Mouse (Mus musculus) lung, adult 18-20 months (tissue): ENCODE measurements around the gene Enpp1.

ENCODE experiments used
- DNase-seq, 2 experiments: peaks; one replicate each; pipeline ENCODE4 v3.0.0; 2022; ENCODE audit warnings: mixed read lengths in 2 of 2

Gene Enpp1

GRCm38 (mm10) chr10:24707745-24708144 is 4.2 kb downstream of the Enpp1 start:
- no peak for DNase-seq

DNA sequence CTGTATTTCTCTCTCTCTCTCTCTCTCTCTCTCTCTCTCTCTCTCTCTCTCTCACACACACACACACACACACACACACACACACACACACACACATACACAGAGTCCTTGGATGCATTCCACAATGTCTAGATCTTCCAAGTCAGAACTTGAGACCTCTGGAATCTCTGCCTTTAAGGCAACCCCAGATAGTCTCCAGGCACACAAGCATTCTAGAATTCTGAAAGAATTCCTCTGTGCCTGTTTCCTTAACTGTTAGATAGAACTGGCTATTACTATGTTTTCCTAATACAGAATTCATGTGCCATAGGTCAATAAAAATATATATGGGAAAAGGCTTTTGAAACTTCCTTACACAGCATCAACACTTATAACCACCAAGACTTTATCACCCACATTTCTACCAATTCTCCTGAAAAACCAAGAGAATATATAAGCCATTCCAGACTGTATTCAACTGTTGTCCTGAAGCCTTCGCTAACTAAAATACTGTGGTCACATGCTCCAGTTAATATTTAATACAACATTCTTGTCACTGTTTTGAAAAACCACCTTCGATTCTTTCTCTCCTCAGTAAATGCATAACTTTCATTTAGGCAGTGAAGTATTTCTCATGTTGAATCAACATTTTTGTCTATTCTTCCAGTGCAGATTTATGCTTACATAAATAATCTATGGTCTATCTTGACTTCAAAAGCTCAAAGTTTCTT is 5.4 kb downstream of the Enpp1 start:
- DNase-seq: no peak

GRCm38 (mm10) chr10:24702698-24703097 is 9.3 kb downstream of the Enpp1 start:
- DNase-seq: no peak

DNA sequence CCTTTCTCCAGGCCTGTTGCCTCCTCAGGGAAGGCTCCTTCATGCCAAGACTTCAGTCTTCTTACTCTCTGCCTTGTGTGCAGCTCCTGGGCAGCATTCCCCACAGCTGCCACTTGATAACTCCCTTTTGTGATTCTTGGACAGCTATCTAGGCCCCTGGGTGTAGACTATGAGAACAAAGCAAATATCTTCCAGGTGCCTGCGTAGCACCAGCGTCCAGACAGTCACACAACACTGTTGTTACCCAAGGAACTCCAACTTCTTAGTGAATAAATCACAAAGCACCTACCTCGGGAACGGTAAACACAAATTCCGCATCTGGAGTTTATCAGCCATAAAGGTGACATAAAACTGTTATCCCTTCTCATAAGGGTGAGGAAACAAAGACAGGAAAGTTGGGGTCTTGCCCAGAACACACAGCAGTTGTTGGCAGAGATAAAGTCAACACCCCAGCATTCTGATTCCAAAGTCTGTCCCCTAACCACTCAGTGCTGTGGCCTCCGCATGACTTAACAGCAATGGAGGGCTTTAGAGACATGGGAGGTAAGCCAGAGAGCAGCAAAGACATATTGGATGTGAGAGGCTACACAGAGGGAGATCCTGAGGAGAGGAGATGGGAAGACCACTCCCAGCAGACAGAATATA is 13.7 kb downstream of the Enpp1 start:
- DNase-seq: no peak

DNA sequence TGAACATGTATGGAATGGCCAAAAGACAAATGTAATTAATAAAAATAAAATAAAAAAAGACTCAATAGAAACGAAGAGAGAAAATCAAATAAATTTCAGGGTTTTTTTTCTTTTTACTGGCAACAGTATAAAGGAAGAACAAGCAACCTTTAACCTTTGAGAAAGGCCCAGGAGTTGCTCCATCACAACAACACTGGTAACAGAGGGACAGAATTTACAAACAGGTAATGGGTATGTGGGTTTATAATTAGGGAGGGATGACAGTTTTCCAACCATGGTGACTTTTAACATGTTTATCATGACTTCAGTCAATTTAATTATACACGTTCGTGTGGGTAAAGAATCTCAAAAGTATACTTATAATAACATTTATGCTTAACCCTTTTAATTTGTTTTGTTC is 15.2 kb downstream of the Enpp1 start:
- no peak for DNase-seq

- no peak for DNase-seq
These were observed 16.2 kb downstream of the Enpp1 start for GRCm38 (mm10) chr10:24695786-24696185.

GRCm38 (mm10) chr10:24682518-24683104 is 29.3 kb downstream of the Enpp1 start:
- no peak for DNase-seq

- DNase-seq: no peak
These were observed 34.3 kb downstream of the Enpp1 start for GRCm38 (mm10) chr10:24677681-24678080.

DNA sequence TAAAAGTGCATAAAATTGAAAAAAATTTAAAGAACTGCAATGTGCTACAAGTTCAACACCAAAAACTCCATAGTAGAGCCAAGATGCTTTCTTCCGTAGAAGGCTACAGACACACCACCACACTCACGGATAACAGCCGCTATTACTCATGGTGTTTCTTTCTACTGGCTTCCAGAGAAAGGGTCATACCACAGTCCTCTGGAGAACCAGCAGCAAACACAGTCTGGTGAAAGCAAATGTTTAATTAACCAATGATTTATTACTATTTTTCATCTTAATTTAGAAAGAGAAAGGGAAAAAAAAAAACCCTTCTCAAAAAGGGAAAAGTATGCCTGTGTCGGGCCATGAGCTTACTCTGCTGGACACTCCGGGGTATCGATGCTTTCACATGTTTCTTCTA is 37.7 kb downstream of the Enpp1 start:
- no peak for DNase-seq

GRCm38 (mm10) chr10:24672948-24673347 is 39.0 kb downstream of the Enpp1 start:
- no peak for DNase-seq

GRCm38 (mm10) chr10:24670548-24670947 is 41.4 kb downstream of the Enpp1 start:
- DNase-seq: no peak

GRCm38 (mm10) chr10:24650990-24651569 is 60.9 kb downstream of the Enpp1 start:
- DNase-seq: no peak

DNA sequence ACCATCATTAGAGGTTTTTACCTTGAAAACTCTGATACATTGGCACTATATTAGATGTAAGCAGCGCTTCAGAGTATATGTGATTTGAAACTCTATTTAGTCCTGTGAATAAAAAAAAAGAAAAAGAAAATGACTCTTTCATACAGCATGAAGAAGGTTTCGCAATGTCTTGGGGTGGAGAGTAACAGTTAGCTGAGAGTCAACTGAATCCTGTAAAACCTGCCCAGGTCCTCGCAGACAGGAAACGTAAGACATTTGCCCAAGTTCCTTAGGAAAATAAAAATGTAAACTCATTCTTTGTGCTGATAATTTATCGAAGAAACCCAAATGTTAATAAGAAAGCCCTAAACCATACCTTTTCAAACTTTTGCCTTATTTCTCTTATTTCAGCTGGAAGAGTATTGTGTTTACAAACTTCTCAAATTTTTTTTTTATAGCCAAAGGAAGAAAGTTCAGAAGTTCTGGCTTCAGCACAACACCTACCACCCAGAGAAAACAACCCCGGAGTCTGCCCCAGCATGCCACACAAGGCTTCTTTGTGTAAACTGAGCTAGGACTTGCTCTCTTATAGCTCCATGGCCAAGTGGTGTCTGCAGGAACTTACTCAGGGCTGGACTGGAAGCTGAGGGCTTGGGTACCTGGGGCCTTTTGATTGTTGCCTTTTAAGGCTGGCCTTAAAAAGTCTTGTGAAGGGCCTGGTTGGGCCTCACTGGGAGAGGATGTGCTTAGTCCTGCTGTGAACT is 63.8 kb downstream of the Enpp1 start:
- no peak for DNase-seq

DNA sequence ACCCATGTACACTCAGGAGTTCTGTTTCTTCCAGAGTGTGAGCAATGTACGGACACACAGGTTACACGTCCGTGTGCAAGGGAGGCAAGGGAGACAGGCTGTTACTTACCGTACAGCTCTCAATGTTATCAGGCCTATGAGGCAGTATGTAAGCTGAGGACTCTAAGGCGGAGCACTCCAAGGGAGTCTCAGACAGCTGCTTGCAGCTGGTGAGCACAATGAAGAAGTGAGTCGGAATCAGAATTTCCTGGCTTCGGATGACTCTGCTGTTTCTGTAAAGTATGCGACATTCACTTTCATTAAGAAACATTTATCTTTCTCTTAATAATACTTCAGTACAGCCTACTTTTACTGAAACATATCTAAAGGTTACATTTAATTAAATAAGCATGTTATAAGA is 66.8 kb downstream of the Enpp1 start:
- DNase-seq: no peak

- no peak for DNase-seq
These were observed 69.0 kb downstream of the Enpp1 start for GRCm38 (mm10) chr10:24642796-24643580.

GRCm38 (mm10) chr10:24641416-24642140 is 70.4 kb downstream of the Enpp1 start:
- no peak for DNase-seq

- DNase-seq: no peak
These were observed 71.6 kb downstream of the Enpp1 start for GRCm38 (mm10) chr10:24640186-24640875.

- peak; percentile 36 to 40 for DNase-seq
These were observed 72.4 kb downstream of the Enpp1 start for GRCm38 (mm10) chr10:24639596-24639995.

DNA sequence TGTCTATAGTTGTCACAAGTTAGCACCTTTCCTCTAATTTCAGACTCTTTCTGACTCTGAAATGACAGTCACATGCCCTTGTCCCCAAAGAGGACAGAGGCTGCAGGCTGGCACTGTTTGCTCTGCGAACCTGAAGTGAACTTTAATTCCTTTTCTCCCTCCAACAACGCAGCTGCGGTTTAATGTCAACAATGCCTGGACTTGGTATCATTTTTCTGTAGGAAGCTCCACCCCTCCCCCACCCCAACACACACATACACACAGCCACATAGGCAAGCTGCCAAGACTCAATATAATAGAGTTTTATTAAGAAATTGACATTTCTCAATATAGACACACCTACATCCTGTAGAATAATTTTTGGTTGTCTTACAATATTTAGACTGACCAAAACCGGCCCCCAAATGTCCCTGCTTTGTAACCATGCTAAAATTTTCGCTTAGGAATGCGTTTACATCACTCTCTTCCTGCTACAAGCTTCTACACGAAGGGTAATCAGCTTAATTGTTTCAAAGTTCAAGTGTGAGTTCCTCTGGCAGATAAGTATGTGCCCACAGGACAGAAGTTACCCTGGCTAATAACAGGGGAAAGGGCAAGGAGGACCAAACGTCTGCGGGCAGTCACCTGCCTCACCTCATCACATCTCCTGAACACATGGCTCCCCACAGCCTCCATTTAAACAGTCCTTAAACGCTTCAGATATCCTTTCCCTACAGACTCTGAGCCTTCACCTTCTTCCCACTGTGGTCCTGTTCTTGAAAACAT is 73.5 kb downstream of the Enpp1 start:
- DNase-seq: peak; percentile 11 to 40

- DNase-seq: no peak
These were observed 75.0 kb downstream of the Enpp1 start for GRCm38 (mm10) chr10:24636986-24637385.
